Mouse (Mus musculus): ENCODE measurements around the gene Slc26a9. TPM values are rescaled to one million over a fixed set of nuclear protein-coding genes. Genes with fewer than 3 reads are reported as not detected.
"Not testable (repeated sequence)": the region's sequence is repeated elsewhere in the genome, so short reads cannot be mapped to it uniquely, and the experiment has no call there.

The Slc26a9 gene
- total RNA-seq, 2 experiments from 2014 or later: 0.07 to 0.15 TPM

- DNase-seq (ENCODE audit: low spot score in 2 of 2): no peak
- H3K27ac ChIP-seq: no peak overlapping the region
- no peak overlapping the region for H3K4me3 ChIP-seq
- no peak for TF ChIP-seq CTCF (conservative IDR thresholded peaks at IDR 0.05)
Measured at GRCm38 (mm10) chr1:131808986-131809385, 65.2 kb downstream of the Slc26a9 start.

- H3K27ac ChIP-seq: no peak overlapping the region
- no peak for DNase-seq (ENCODE audit: low spot score in 2 of 2)
- no peak overlapping the region for H3K4me3 ChIP-seq
- no peak for TF ChIP-seq CTCF (conservative IDR thresholded peaks at IDR 0.05)
Measured at GRCm38 (mm10) chr1:131809651-131810050, 65.8 kb downstream of the Slc26a9 start.

- H3K27ac ChIP-seq: no peak overlapping the region
- no peak overlapping the region for H3K4me3 ChIP-seq
- no peak for DNase-seq (ENCODE audit: low spot score in 2 of 2)
- no peak for TF ChIP-seq CTCF (conservative IDR thresholded peaks at IDR 0.05)
Measured at GRCm38 (mm10) chr1:131811393-131811792, 67.6 kb downstream of the Slc26a9 start.

- TF ChIP-seq CTCF (conservative IDR thresholded peaks at IDR 0.05): no peak
- Histone ChIP-seq H3K27ac (no peak overlapping the region), H3K4me3 (no peak overlapping the region)
- DNase-seq (ENCODE audit: low spot score in 2 of 2): no peak
Measured at GRCm38 (mm10) chr1:131812006-131812405, 68.2 kb downstream of the Slc26a9 start.

- no peak overlapping the region for H3K4me3 ChIP-seq
- no peak overlapping the region for H3K27ac ChIP-seq
- no peak for TF ChIP-seq CTCF (conservative IDR thresholded peaks at IDR 0.05)
- DNase-seq (ENCODE audit: low spot score in 2 of 2): no peak
Measured at GRCm38 (mm10) chr1:131812631-131813295, 68.9 kb downstream of the Slc26a9 start.

- Histone ChIP-seq H3K4me3 (no peak overlapping the region), H3K27ac (no peak overlapping the region)
- DNase-seq (ENCODE audit: low spot score in 2 of 2): no peak
- no peak for TF ChIP-seq CTCF (conservative IDR thresholded peaks at IDR 0.05)
Measured at GRCm38 (mm10) chr1:131813731-131814130, 69.9 kb downstream of the Slc26a9 start.

GRCm38 (mm10) chr1:131814191-131814590, 70.4 kb downstream of the Slc26a9 start:
- Histone ChIP-seq H3K27ac (no peak overlapping the region), H3K4me3 (no peak overlapping the region)
- TF ChIP-seq CTCF (conservative IDR thresholded peaks at IDR 0.05): peak; percentile 58
- no peak for DNase-seq (ENCODE audit: low spot score in 2 of 2)

- Histone ChIP-seq H3K4me3 (no peak overlapping the region), H3K27ac (no peak overlapping the region)
- no peak for TF ChIP-seq CTCF (conservative IDR thresholded peaks at IDR 0.05)
- DNase-seq (ENCODE audit: low spot score in 2 of 2): no peak
Measured at GRCm38 (mm10) chr1:131816886-131817285, 73.1 kb downstream of the Slc26a9 start.

GRCm38 (mm10) chr1:131820353-131820752, 76.5 kb downstream of the Slc26a9 start:
- H3K4me3 ChIP-seq; DNase-seq (ENCODE audit: low spot score in 2 of 2): not testable (repeated sequence)
- peak overlapping the region; percentile 74 for H3K27ac ChIP-seq

- Histone ChIP-seq H3K27ac (peak overlapping the region; percentile 74), H3K4me3 (no peak overlapping the region)
- TF ChIP-seq CTCF (conservative IDR thresholded peaks at IDR 0.05): no peak
- peak; percentile 59 to 65 for DNase-seq (ENCODE audit: low spot score in 2 of 2)
Measured at GRCm38 (mm10) chr1:131820887-131821328, 77.1 kb downstream of the Slc26a9 start.

Other genes starting within 250 kb of the Slc26a9 start
- gene Srgap2, start 216.7 kb upstream of the Slc26a9 start, total RNA-seq (2021): 10 to 100 TPM; 83.4 to 92.0 TPM
- gene Fam72a, start 216.1 kb upstream of the Slc26a9 start, total RNA-seq (2021): 1 to 10 TPM in 1 of 2 experiments, under 1 TPM in 1; 0.88 to 1.7 TPM
- under 1 TPM; 0.20 to 0.37 TPM for gene Avpr1b, start 144.8 kb upstream of the Slc26a9 start, total RNA-seq (2021)
- not detected for gene Ctse, start 105.7 kb upstream of the Slc26a9 start, total RNA-seq (2021)
- 1 to 10 TPM in 1 of 2 experiments, under 1 TPM in 1; 0.83 to 1.6 TPM for gene Rab7b, start 55.3 kb upstream of the Slc26a9 start, total RNA-seq (2021)
- gene Pm20d1, start 53.4 kb downstream of the Slc26a9 start, total RNA-seq (2021): 1 to 10 TPM; 2.0 to 2.9 TPM
- gene Slc41a1, start 83.5 kb downstream of the Slc26a9 start, total RNA-seq (2021): 10 to 100 TPM; 62.6 to 62.9 TPM
- 1 to 10 TPM; 7.2 to 9.1 TPM for gene Rab29, start 123.2 kb downstream of the Slc26a9 start, total RNA-seq (2021)
- gene Nucks1, start 166.5 kb downstream of the Slc26a9 start, total RNA-seq (2021): 100 to 1,000 TPM; 159 to 161 TPM
- under 1 TPM; 0.41 to 0.64 TPM for gene Slc45a3, start 218.9 kb downstream of the Slc26a9 start, total RNA-seq (2021)

Measured in layer of hippocampus, adult 2 months (tissue).